Mouse (Mus musculus) liver, adult 2 months (tissue): ENCODE measurements around the gene Pml. TPM values are rescaled to one million over a fixed set of nuclear protein-coding genes. Genes with fewer than 3 reads are reported as not detected.
A peak's percentile ranks its signal among the peaks of the same experiment; 100 is the strongest.

Experiments used
- DNase-seq: peaks from one replicate; pipeline ENCODE4 v3.0.0-alpha.2; 2011; ENCODE audit warnings: low read depth, low spot score; ENCODE audit errors: extremely low read depth
- H3K27ac ChIP-seq: fragments of 200-500 bp; replicated peaks from 2 replicates; pipeline ENCODE4 v1.5.1; 2012; ENCODE audit warnings: low read depth, mild to moderate bottlenecking, control low read depth, inconsistent platforms, low read length; ENCODE audit not compliant: insufficient read depth
- H3K27me3 ChIP-seq: fragments of 200-500 bp; 2 replicates; pipeline ENCODE4 v1.6.1; 2012; ENCODE audit warnings: mild to moderate bottlenecking, moderate library complexity, low read length, inconsistent platforms; ENCODE audit not compliant: control insufficient read depth, insufficient read depth
- H3K36me3 ChIP-seq: fragments of 200-500 bp; 2 replicates; pipeline ENCODE4 v1.6.1; 2012; ENCODE audit warnings: low read length, inconsistent platforms; ENCODE audit not compliant: control insufficient read depth, insufficient read depth
- H3K4me1 ChIP-seq: fragments of 200-500 bp; 2 replicates; pipeline ENCODE4 v1.6.1; 2011; ENCODE audit warnings: low read length; ENCODE audit not compliant: control insufficient read depth, insufficient read depth
- H3K4me3 ChIP-seq: fragments of 200-500 bp; 2 replicates; pipeline ENCODE4 v1.5.1; 2011; ENCODE audit warnings: low read depth, mild to moderate bottlenecking, control low read depth, low read length, moderate library complexity; ENCODE audit not compliant: insufficient read depth
- H3K79me2 ChIP-seq: fragments of 200-500 bp; 2 replicates; pipeline ENCODE4 v1.6.1; 2012; ENCODE audit warnings: inconsistent platforms, mild to moderate bottlenecking, low read length, moderate library complexity; ENCODE audit not compliant: control insufficient read depth, insufficient read depth
- H3K9ac ChIP-seq: fragments of 200-500 bp; 2 replicates; pipeline ENCODE4 v1.6.1; 2012; ENCODE audit warnings: low read depth, mild to moderate bottlenecking, control low read depth, inconsistent platforms, low read length
- CTCF ChIP-seq: fragments of 200-500 bp; IDR thresholded peaks from 2 replicates; pipeline ENCODE4 v1.5.1; 2011; ENCODE audit warnings: low read depth, low read length, control low read depth
- POLR2A ChIP-seq: fragments of 200-500 bp; IDR thresholded peaks from 2 replicates; pipeline ENCODE4 v1.6.1; 2011; ENCODE audit warnings: low read length, control low read depth; ENCODE audit not compliant: insufficient read depth; ENCODE audit errors: extremely low read depth
- WGBS: fragments of 180-500 bp; shearing (Covaris S2); methylation state at CpG from one replicate; pipeline ENCODE4 v1.1.7; 2018; 5-methylcytosine and 5-hydroxymethylcytosine counted together
- polyA plus RNA-seq: library from polyadenylated mRNA; depleted of rRNA; stranded (reverse); fragments of >200 nt; gene quantifications from 2 replicates; pipeline ENCODE4 v1.2.3, GENCODE M21; 2012
- total RNA-seq: library from RNA; depleted of rRNA; stranded (reverse); fragments of >200 nt; gene quantifications from 2 replicates; pipeline ENCODE4 v1.2.3, GENCODE M21; 2014

Gene Pml
- total and polyA plus RNA-seq, 2 experiments: 7.4 to 15.2 TPM

GRCm38 (mm10) chr9:58184456-58184855, 65.1 kb downstream of the Pml start:
- Histone ChIP-seq H3K79me2 (no peaks in the 10 kb centered on the region), H3K4me3 (no peak overlapping the region), H3K27me3 (no peaks in the 10 kb centered on the region), H3K27ac (no peak overlapping the region), H3K9ac (no peak overlapping the region), H3K36me3 (no peaks in the 10 kb centered on the region), H3K4me1 (no peaks in the 10 kb centered on the region)
- TF ChIP-seq CTCF (no peak), POLR2A (no peak)
- 80% methylated on average over 6 of the region's 6 CpGs for WGBS
- DNase-seq: no peak

GRCm38 (mm10) chr9:58179390-58179789, 70.2 kb downstream of the Pml start:
- H3K27me3 ChIP-seq: no peaks in the 10 kb centered on the region
- no peaks in the 10 kb centered on the region for H3K4me1 ChIP-seq
- H3K79me2 ChIP-seq: no peaks in the 10 kb centered on the region
- TF ChIP-seq POLR2A (no peak), CTCF (no peak)
- no peak overlapping the region for H3K4me3 ChIP-seq
- 95% methylated on average over 2 of the region's 2 CpGs for WGBS
- no peak overlapping the region for H3K9ac ChIP-seq
- H3K27ac ChIP-seq: no peak overlapping the region
- no peak for DNase-seq
- H3K36me3 ChIP-seq: no peaks in the 10 kb centered on the region

- Histone ChIP-seq H3K27me3 (no peaks in the 10 kb centered on the region), H3K4me1 (no peaks in the 10 kb centered on the region), H3K9ac (no peak overlapping the region), H3K27ac (no peak overlapping the region), H3K4me3 (no peak overlapping the region), H3K79me2 (no peaks in the 10 kb centered on the region), H3K36me3 (no peaks in the 10 kb centered on the region)
- 67% methylated on average over 4 of the region's 4 CpGs for WGBS
- TF ChIP-seq POLR2A (no peak), CTCF (no peak)
- DNase-seq: no peak
These were observed 72.4 kb downstream of the Pml start for GRCm38 (mm10) chr9:58177165-58177564.

- no peak overlapping the region for H3K9ac ChIP-seq
- DNase-seq: no peak
- no peak overlapping the region for H3K27ac ChIP-seq
- no peaks in the 10 kb centered on the region for H3K36me3 ChIP-seq
- 56% methylated on average over 5 of the region's 5 CpGs for WGBS
- TF ChIP-seq CTCF (no peak), POLR2A (no peak)
- no peak overlapping the region for H3K4me3 ChIP-seq
- H3K27me3 ChIP-seq: no peaks in the 10 kb centered on the region
- no peaks in the 10 kb centered on the region for H3K79me2 ChIP-seq
- no peaks in the 10 kb centered on the region for H3K4me1 ChIP-seq
These were observed 73.7 kb downstream of the Pml start for GRCm38 (mm10) chr9:58175745-58176487.

- Histone ChIP-seq H3K79me2 (no peaks in the 10 kb centered on the region), H3K27ac (no peak overlapping the region), H3K4me1 (no peaks in the 10 kb centered on the region), H3K9ac (no peak overlapping the region), H3K4me3 (no peak overlapping the region), H3K27me3 (no peaks in the 10 kb centered on the region), H3K36me3 (no peaks in the 10 kb centered on the region)
- TF ChIP-seq CTCF (no peak), POLR2A (no peak)
- no peak for DNase-seq
- 49% methylated on average over 5 of the region's 5 CpGs for WGBS
These were observed 74.8 kb downstream of the Pml start for GRCm38 (mm10) chr9:58174818-58175251.

GRCm38 (mm10) chr9:58172863-58173262, 76.7 kb downstream of the Pml start:
- TF ChIP-seq CTCF (no peak), POLR2A (no peak)
- WGBS: 22% methylated on average over 2 of the region's 2 CpGs
- Histone ChIP-seq H3K27me3 (no peaks in the 10 kb centered on the region), H3K36me3 (no peaks in the 10 kb centered on the region), H3K4me3 (no peak overlapping the region), H3K27ac (no peak overlapping the region), H3K9ac (no peak overlapping the region), H3K4me1 (no peaks in the 10 kb centered on the region), H3K79me2 (no peaks in the 10 kb centered on the region)
- peak; percentile 42 for DNase-seq
